Mouse (Mus musculus) T-helper 17 cell (primary cell): ENCODE results near the gene Mavs.

Experiments used
- in situ Hi-C, 2 experiments: fragments of 300-600 bp; cut with MboI, MseI; formaldehyde crosslinking; loops; 1 replicate in 1 of 2; 2 replicates in 1 of 2; pipeline ENCODE4 v1.15.1; 2025; ENCODE audit warnings: high pct_unique_total_duplicates in 2 of 2

Mavs gene

DNA sequence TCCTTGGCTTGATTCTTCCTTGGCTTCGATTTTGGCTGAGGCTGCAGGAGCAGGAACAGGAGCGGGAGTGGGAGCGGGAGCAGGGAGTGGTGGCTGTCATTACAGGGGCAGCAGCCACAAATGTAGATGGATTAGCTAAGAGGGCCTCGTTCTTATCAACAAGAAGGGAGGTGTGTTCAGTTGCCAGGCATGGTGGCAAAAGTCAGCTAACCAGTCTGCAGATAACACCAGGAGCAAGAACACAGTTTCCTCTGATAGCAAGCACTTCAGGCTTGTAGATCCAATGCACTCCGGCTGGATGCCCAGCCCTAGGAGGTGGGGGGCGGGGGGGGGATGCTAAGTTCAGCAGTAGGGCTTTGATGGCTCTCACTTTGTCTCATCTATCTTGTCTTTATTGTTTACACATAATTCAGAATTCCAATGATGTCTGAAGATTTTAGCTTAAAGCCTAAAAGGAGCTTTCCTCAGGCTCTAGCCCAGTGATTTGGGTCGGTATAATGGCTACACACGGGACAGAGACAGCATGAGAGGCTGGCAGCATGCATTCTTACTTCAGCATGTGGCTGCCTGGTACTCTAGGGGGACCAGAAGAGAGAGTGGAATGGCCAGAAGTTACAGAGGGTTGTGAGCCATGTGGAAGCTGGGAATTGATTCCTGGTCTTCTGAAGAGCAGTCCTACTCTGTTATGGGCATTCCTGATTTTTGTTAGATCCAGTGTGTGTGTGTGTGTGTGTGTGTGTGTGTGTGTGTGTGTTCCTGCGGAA, 26.9 kb downstream of the Mavs start:
- in situ Hi-C loops: no loop called here

DNA sequence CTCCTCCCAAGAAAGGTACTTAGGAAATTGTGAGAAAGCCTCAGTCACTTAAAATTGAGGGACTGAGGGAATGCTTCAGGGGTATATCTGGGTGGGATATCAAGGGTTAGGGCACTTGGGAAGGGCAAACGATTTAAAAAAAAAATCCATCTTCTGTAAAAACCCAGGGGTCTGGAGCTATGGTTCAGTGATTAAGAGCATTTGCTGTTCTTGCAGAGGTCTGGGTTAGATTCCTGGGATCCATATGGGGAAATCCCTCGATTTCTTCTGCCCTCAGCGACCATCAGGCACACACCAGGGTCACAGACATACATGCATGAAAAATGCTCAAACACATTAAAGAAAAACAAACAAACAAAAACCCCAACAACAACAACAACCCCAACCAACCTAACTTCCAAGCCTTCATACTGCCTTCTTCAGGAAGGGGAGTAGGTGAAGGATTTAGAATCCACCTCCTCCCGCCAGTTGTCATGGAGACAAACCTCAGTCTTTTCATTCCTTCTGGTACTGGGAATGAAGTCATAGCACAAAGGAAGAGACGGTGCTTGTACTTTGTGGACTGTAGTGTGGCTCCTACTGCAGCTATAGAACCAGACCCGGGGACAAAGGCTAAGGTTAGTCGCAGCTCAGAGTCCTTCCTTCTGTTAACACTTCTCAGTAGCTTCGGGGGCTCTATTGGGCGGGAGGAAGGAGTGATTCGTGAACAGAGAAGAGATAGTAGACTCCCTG, 27.8 kb downstream of the Mavs start:
- in situ Hi-C loops: no loop called here

DNA sequence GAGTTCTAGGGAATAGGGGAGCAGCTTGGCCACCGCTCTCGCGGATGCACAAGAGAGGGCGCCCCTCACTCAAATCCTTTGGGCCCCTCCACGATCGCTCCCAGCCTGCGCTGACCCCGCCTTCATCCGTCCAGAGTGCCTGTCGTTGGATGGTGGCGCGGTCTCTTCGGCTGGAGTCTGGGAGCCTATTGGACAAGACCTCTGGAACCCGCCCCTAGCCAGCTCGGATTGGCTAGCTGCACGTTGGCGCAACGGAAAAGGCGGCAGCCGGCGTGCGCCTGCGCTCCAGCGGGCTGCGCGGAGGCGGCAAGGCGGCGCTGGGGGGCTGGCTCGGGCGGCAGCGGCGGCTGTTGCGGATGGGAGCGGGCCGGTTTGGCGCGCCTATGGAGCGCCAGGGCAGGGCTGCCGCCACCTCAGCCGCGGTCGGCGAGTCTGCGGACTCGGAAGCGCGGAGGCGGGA, 28.4 kb downstream of the Mavs start, which contains the start of gene Pank2:
Pank2 (plus strand) TSS at position 283 of the 460 bp plus-strand sequence.
- in situ Hi-C loops: no loop called here

DNA sequence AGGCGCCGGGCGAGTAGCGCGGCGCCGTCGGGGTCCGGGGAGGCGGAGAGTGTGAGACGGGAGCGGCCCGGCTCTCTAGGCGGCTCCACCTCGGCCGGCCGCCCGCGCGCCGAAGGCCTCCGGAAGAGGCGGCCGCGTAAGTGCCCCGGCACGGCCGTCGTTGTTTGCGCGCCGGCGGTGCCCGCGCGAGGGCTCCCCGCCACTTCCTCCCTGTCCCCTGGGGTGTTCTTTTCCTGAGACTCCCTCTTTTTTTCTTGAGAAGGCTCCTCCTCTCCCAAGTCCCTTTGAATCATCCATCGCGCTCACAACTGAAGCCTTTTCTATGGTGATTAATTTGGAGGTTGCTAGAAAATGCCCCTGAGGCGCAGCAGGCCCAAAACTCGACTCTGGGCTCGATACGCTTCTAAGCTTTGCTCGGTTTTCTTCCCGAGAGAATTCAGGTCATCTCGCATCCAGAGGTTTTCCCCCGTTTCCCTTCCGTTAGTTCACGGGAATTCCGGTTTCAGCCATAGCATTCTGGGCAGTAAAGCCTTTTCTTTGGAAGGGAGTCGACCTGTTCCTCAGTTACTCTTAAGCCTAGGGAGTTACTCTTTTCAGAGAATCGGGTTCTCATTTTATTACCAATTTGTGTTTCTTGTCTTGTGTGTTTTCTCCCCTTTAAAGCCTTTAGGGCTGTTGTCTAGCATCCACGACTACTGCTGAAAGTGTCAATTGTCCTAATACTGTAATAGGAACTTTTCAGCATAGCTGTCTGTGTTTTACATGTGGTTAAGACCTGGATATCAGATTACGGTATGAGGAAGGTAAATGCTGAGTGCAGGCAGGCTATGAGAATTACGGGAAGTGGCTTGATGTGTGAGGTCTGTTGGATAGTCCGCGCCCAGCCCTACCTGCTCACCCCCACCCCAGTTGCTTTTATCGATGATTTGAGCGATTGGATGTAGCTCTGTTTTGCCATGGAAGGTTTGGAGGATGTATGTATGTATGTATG, 29.1 kb downstream of the Mavs start:
- in situ Hi-C loops: no loop called here

DNA sequence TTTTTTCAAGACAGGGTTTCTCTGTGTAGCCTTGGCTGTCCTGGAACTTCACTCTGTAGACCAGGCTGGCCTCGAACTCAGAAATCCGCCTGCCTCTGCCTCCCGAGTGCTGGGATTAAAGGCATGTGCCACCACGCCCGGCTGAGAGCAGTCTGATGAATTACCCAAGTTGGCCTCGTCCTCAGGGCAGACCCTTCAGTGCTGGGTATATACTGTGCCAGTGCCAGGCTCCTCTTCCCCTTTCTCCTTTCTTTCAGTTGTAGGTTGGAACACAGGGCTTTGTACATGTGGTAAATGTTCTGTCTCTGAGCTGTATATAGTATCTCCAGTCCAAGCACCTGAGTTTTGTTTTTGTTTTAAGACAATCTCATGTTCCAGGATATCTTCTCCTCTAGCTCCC, 30.2 kb downstream of the Mavs start:
- in situ Hi-C loops: no loop called here

DNA sequence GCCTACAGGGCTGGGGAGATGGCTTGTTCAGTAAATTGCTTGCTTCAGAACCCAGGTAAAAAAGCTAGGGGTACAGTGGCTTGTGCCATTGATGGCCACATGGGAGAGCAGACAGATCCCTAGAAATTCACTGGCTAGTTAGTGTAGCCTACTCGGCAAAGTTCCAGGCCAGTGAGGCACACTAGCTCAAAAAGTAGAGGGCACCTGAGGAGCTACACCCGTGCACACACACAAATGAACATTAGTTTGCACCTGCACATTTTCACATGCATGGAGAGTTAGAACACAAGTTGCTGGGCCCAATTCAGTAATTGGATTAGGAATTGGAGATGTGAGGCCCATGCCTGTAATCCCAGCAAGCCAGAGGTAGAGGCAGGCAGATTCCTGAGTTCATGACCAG, 31.2 kb downstream of the Mavs start:
- in situ Hi-C loops: no loop called here

DNA sequence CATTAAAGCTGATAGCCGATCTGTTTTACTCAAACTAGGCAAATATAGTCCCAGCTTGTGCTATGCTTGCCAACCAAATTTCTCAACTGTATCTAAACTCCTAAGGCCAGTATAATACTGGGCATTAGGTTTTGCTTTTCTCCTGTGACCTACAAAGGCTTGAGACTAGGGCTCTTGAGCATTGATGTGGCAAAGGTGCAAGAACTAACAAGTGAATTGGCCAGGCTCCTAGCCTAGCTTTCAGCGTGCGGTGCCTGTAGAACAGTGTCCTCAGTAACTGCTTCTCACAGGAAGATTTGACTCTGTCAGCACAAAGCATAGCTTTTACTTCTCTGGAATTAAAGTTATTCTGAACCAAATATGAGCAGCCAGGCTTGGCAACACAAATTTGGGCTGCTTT, 41.6 kb downstream of the Mavs start:
- in situ Hi-C loops: no loop called here

DNA sequence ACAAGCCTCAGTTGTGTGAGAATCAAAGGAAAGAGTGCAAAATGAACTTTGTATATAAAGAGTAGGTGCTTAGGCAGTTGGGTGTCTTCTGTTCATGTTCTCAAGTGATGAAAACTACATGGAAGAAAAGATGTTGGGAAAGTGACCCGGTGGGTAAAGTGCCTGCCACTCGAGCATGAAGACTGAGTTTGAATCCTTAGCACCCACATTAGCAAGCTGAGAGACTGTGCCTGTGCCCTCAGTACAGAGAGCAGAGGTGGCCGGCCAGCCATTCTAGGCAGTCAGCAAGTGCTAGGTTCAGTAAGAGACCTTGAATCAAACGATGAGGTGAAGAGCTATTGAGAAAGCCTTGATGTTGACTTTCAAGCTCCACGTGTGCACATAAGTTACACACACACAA, 42.9 kb downstream of the Mavs start:
- in situ Hi-C loops: no loop called here

DNA sequence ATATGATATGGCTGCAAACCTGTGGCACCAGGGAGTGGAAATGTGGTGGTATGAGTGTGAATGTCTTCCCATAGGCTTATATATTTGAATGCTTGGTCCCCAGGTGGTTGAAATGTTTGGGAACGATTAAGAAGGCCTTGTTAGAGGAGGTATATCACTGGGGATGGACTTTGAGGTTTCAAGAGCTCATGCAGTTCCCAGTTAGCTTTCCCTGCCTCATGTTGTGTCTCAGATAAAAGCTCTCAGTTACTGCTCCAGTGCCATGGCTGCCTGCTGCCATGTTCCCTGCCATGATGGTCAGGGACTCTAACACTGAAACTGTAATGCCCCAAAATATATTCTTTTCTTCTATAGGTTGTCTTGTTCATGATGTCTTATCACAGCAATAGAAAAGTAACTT, 47.7 kb downstream of the Mavs start:
- in situ Hi-C loops: no loop called here

DNA sequence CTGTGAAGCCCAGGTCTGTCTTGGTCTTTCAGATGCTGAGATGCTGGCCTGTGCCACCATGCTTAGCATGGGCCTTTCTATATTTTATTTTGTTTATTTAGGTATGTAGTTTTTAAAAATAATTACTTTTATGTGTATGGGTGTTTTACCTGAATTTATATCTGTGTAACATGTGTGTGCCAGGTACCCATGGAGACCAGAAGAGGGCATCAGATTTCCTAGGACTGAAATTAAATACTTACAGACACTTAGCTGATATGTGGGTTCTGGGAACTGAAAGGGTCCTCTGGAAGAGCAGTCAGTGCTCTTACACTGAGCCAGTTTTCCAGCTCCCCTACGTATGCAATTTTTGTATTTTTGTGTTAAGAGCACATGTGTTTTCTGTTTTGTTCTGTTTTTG, 52.4 kb downstream of the Mavs start:
- in situ Hi-C loops: no loop called here

DNA sequence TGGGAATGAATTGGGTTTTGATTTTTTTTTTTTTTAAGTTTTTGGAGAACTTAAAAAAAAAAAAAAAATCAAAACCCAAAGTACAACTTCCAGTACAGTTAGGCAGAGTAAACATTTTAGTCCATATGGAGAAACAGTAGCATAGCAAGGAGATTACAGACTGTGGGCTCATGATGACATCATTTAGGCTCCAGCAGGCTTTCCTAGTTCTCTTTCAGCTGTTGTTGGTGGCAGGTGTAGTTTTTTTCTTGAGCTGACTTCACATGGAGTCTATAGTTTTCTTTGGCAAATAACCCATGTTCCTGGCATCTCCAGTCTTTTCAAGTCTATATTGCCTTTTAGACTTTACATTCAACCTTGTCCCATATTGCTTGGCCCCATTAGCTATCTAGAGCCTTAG, 56.8 kb downstream of the Mavs start:
- in situ Hi-C loops: loop anchor here in 1 of 2 experiments (10.0 kb wide), 1 partner anchor 1126 kb away; no protein-coding TSS in a partner anchor

DNA sequence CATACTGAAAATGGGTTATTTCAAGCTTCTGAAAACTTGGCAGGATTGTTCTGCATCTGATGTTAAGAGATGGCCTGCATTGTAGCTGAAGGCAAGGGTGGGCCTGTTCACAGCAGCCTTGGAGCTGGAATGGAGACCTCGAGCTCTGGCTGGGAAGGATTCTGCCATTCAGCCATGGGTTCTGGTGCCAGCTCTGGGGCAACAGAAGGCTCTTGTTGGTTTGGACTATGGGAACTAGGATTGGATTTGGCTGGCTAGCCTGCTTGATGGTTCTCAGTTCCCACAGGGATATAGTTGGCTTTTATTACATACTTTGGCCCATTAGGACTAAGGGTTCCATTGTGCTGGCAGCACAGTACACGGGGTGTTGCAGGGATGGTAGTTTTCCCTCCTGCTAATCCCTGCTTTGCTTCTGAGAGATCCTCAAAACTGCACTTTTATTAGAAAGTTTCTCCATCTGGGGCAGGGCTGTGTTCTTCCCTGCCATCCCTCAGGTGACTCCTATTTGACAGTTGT, 62.9 kb downstream of the Mavs start:
- in situ Hi-C loops: loop anchor here in 1 of 2 experiments (10.0 kb wide), 1 partner anchor 1132 kb away; no protein-coding TSS in a partner anchor
